Mouse (Mus musculus): ENCODE results near the gene Ankrd44. TPM values are rescaled to one million over a fixed set of nuclear protein-coding genes. Genes with fewer than 3 reads are reported as not detected.
A peak's percentile ranks its signal among the peaks of the same experiment; 100 is the strongest.

Ankrd44 gene
- total RNA-seq, 2 experiments from 2014 or later, result 69.8 to 110 TPM

DNA sequence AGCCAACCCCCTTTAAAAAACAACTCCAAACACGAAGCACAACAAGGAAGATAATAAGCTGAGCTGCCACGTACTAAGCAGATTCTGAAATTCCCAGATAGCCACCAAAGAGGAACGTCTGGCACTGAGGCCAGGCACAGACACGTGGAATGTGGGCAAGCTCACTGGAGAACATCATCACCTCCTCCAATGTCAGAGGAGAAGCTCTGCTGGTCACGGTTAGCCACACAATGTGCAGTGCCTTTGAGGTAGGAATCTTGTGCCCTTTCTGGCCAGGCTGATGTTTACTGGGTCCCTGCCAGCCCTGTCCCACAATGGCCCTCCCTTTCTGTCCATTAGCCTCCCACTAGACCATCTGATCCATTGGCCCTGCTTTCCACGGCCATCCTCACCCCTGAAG is 149.1 kb downstream of the Ankrd44 start:
- ATAC-seq (replicated peaks; ENCODE audit: poor library complexity), result no peak

DNA sequence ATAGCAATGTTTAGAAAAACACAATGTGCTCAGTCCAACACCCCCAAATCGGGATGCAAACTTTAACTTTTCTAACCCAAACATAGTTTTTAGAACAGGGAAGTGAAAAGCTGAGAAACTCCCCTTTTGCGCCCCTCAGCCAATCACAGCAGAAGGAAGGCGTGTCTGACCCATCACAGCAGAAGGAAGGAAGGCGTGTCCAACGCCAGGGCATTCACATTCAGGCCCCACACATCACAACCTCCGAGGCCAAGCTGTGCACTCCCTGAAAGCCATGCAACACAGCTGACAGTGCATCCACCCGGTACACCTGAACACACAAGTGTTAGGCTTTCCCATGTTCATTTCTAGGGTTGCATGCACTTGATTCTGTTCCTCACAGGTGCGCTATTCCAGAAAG is 150.1 kb downstream of the Ankrd44 start:
- 0 out of 2 replicates have a peak, but pooled peaks have one; percentile 37 for ATAC-seq (replicated peaks; ENCODE audit: poor library complexity)

DNA sequence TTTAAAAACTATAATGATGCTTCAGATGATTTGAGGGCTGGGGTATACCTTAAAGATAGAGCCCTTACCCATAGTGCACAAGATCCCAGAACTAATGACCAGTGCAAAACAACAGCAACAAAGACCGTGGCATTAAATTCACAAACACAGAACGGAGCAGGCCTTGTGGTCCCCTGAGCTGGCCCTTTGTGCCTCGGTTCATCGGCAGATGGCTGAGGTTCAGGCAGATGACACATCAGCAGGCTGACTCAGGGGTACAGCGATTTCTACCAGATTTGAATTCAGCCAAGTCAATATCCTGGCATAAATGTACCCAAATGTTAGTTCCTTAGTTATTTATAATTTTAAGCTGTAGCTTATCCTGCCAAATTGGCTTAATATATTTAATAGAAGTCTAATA is 153.3 kb downstream of the Ankrd44 start:
- no peak for ATAC-seq (replicated peaks; ENCODE audit: poor library complexity)

DNA sequence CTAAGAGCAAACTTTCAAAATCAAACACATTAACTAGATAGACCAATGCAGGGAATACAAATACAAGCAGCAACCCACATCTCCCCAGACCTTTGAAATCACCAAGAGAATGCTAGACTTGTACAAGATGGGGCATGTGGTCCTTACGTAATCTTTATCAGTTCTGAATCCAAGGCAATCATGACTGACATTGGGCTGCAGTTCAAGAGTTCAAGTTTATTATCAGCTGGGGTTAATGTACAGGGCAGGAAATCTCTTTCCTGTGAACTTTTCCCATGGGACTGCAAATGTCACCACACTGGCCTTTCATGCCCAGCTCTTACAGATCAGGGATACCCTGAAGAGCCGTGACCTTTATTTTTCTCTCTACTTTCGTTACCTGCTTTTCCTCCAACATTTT is 154.7 kb downstream of the Ankrd44 start:
- ATAC-seq (replicated peaks; ENCODE audit: poor library complexity), result no peak

DNA sequence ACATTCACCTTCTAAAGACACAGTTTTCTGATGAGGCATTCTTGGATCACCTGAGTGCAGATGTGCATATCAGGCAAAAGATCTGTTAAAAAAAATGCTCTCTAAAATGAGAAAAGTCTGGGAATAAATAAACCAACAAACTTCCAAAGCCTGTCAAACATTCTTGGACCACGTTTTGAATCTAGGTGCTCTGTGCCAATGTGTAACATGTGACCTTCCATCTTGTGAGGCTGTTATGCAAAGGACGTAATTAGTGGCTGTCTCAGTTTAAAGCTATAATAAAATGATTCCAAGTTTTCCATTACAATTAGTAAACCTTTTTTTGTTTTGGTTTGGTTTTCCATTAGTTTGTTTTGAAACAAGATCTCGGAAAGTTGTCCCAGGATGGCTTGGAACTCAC is 159.0 kb downstream of the Ankrd44 start:
- ATAC-seq (replicated peaks; ENCODE audit: poor library complexity), result no peak

DNA sequence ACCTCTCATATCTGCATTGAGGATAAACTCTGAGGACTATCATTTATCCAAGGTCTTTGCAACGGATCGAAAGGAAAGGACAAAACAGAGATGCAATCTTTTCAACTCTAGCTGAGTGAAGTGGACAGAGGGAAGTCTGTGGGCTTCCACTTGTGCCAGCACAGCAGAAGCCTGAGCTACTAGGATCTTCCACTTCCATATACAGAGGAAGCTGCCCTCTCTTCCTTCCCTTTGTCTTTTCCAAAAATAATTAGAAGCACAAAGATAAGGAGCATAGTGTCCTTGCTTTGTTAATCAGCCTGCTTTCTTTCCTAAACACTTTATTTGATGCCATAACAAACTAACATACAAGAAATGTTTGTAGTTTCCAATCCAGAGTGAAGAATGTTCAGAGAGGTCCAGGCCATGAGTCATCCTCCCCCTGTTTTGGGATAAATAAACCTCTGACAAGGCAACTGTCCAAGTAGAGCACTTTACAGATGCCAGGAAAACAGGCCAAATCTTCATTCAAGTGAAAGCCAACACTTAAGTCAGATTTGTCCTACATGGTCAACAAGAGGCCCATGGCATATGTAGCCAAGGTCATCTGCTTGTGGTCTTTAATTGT is 160.5 kb downstream of the Ankrd44 start:
- ATAC-seq (replicated peaks; ENCODE audit: poor library complexity), result no peak

DNA sequence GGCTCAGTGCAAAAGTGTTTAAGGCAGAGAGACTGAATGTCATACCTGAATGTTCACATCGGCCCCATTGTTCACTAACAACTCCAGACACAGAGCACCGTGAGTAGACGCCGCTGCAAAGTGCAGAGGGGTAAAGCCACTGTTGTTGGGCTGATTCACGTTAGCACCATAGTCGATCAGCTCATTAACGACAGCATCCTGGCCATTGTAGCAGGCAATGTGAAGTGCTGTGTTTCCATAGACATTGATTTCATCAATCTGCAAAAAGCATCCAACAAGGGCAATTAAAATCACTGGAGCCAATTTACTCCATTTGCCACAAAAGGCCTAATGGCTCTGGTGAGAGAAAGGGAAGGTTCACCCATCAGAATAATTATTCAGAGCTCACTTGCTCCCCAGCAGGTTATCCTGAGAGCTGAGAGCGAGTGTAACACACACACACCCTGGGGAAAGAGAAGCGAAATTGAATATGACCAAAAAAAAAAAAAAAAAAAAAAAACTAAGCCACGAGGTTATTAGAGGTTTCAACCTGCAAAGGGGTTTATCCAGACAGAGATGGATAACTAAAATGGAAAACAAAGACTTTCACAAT is 163.9 kb downstream of the Ankrd44 start:
- ATAC-seq (replicated peaks; ENCODE audit: poor library complexity), result no peak

DNA sequence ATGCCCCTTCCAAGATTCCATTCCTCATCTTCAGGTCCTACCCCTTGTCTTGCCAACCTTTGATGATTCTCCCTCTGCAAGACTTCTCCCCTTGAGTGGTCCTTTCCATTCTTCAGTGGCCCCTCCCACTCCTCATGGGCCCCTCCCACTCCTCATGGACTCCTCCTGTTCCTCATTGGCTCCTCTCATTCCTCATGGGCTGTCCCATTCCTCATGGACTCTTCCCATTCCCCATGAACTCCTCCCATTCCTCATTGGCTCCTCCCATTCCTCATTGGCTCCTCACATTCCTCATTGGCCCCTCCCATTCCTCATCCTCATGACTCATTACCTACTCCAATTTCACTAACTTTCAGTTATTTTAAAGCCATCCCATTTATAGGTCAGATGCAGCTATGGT is 166.3 kb downstream of the Ankrd44 start:
- ATAC-seq (replicated peaks; ENCODE audit: poor library complexity), result no peak

DNA sequence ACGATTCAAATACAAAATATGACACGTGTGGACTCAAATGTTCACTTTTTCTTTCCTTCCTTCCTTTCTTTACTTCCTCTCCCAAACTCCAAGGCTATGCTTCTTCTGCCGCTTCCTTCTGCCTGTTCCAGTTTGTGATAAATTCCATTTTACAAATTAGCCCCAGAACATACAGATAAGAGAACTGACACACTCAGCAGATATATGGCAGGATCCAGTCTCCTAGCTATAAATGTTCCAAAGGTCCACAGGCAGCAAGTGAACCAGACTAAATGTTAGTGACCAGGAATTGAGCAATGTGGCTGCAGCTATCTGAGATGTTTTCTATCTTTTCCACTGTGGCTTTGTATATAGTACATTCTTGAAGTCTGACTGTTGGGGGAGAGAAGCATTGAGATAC is 168.9 kb downstream of the Ankrd44 start:
- no peak for ATAC-seq (replicated peaks; ENCODE audit: poor library complexity)

DNA sequence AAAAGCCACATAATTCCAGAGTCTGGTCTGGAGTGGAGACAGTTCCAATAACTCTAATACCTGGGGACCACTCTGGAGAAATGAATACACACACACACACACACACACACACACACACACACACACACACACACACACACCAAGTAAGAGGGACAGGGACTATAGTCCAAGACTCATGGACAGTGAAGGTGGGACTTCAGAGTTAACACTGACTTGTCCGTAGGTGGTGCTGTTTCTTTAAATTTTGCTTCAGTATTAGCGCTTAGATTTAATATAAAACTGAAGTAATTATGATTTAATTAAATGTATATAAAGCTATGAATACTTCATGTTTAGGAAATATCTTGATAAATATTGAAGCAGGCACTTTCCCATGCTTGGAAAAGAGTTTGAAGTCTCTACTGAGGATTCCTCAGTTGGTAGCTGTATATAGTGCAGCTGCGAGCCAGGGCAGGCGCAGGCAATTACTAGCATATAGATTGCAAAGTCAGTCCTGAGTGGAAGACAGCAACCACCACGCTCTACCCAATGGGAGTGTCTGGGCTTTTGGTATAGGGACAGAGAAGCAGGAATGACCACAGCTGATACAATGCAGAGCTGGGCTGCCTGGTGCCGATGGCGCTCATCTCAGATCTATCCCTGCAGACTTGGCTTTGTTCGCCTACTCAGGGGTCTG is 170.4 kb downstream of the Ankrd44 start:
- peak; percentile 42; the same call in 1 of the 2 replicates for ATAC-seq (replicated peaks; ENCODE audit: poor library complexity)

DNA sequence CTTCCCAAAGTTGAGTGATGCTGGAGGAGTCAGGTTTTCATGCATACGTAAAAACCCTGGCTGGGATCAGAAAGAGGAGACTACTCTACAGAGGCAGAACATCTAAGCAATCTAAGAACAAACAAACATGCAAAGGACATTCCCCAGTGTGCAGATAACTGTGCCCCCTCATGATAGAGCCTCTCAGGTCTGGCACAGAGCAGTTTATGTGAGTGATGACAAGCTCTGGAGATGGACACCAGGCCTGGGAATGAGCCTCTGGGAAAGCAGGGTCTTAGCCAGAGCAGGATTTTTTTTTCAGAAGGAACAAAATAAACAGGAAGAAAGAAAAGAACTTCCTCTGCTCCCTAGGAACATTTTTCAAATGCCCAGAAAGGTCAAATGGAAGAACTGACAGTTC is 176.2 kb downstream of the Ankrd44 start:
- no peak for ATAC-seq (replicated peaks; ENCODE audit: poor library complexity)

DNA sequence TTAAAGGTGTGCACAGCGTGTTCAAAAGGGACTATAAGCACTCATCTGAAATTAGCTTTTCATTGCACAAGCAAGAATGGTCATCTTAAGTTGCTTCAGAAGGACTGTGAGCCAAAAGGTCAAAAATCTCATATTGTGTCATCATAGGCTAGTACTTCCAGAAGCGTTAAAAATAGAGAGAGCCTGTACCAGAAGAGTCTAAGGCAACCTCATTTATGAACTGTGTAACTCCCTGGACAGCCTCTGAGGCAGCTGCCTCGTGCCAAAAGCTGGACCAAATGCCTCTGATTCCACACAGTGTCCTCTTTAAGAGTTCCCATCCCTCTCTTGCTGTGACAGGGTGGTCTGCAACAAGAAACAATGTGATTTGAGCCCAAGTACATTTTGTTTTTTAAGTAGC is 176.7 kb downstream of the Ankrd44 start:
- ATAC-seq (replicated peaks; ENCODE audit: poor library complexity), result no peak

DNA sequence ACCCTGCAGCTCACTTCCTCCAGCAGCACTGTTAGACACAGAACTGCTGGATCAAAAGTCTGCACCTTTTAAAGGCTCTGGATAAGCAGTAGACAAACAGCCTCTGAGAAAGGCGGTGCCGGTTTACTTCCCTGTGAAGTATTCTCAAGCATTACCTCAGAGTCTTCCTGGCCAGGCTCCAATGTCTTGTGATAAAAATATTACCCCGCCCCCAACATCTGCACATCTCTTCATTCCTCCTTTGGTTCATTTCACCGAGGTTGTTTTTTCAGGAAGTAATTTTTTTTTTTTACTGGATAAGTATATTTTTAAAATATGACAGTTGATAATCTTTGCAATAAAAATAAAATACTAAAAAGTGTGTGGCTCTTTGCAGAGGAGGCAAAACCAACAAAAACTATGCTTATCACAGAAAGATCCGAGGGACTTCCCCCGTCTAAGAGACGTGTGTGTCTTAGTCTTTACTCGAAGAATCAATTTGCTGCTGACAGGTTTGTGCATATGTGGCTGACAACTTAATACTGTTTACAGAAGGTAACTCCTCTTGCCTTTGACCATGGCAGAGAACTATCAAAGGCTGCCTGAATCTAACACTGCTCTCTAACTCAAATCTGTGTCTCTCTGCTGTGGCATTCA is 178.3 kb downstream of the Ankrd44 start:
- peak; percentile 90 for ATAC-seq (replicated peaks; ENCODE audit: poor library complexity)

DNA sequence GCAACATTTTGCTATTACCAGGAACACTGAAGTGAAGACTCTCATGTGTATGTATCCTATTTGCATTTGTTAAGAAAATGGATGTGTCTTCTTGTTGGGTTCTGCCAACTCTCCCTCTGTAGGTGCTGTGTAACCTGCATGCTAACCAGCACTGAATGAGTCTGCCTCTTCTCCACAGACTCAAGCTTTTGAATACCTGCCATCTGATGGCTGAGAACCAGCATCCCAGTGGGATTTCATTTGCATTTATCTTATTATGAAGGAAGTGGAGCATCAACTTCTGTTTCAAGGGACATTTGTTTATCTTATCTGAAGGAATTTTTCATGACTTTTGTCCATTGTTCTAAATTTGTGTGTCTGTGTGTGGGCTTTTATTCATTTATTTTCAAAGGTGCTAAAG is 180.5 kb downstream of the Ankrd44 start:
- ATAC-seq (replicated peaks; ENCODE audit: poor library complexity), result no peak

DNA sequence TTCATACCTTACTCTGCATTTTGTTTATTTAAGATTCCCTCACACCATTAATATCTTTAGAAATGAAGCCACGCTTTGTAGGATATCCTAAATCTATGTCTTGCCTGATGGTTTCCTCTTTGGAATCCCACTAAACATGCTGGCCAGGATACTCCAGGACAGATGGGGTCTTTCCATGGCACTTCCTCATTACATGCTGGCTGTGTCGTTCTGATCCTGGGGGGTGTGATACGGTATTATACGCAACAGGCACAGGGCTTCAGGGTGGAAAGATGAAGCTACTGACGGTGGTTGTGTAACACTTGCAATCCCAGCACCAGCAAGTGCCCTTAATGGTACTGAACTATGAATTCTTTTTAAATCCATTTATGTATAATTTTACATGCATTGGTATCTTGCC is 182.0 kb downstream of the Ankrd44 start:
- ATAC-seq (replicated peaks; ENCODE audit: poor library complexity), result no peak

DNA sequence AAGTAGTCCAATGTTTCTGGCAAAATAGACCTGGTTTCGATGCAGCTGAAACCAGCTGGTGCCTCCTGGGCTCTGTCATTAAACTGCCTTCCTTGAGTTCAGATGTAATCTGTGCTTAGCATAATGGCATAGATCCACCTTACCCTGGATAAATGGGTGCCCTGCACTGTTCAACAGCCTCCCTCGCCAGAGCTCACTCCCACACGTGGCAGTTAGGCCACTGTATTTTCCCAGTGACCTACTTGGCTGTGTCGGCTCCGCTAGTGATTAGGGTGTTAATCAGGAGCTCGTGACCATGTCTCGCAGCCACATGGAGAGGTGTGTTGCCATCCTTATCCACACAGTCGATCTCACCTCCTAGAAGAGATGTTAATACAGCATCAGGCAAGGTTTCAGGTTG is 183.1 kb downstream of the Ankrd44 start:
- ATAC-seq (replicated peaks; ENCODE audit: poor library complexity), result no peak

DNA sequence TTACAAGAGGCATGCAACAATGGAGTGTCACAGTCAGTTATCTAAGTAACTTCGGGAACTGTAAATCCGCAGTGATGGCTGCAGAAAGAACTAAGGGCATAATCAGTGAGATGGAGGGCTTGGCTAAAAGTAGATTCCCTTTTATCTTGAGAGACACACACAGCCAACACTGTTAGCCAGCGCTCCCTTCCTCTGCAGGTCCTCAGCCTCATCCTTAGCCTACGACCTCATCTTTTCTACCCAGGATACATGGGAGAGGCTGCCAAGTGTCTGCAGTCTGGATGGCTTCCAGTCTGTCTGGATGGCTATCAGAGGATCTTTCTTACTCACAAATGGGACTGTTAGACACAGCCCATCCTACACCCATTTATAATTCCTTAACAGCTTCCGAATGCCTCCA is 185.3 kb downstream of the Ankrd44 start:
- peak; percentile 44 for ATAC-seq (replicated peaks; ENCODE audit: poor library complexity)

DNA sequence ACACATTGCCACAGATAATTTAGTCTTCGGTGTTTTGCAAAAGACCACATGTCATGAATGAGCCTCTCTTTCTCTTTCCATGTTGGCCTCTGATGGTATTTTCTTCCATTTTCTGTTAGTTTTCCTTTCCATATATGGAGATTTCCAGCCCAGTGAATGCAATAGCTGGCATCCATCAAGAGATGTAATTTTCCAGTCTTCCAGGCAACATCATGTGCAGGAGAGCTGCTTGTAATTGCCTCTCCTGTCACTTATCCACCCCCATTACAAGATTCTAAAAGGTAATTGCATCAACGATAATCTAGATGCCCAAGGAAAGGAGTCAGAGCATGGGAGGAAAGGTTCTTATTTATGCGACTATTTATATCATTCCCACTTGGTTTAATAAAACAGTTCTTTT is 188.7 kb downstream of the Ankrd44 start:
- ATAC-seq (replicated peaks; ENCODE audit: poor library complexity), result no peak

DNA sequence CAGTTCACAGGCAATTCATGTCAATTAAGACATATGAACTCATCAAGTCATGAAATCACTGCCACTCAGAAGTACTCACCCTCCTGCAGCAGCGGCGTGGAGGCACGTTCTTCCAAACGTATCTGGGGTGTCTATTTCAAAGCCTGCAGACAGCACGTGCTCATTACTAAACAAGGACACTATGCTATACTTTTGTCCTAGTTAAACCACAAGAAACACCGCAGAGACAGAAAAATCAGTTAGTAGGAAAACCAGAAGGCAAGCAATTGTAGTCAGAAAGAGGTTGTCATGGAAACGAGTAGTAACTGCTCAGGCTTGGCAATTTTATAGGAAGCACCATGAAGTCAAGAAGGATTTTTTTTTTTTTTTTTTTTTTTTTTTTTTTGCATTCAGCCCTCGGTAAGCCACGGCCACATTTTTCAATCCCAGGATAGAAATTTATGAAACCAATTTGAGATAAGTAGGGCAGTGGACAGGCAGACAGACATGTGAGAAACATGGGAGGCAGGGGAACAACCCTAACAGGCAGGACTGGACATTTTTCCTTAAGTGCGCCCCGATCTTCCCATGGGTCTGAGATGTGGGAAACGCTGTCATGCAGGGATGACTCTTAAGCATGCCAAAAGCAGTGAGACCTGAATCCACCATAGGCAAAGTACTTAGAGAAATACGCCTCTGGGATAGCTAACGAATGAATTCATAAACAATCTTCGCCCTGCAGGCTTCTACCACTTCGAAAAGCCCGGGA is 191.1 kb downstream of the Ankrd44 start:
- ATAC-seq (replicated peaks; ENCODE audit: poor library complexity), result 0 out of 2 replicates have a peak, but pooled peaks have one; percentile 6

DNA sequence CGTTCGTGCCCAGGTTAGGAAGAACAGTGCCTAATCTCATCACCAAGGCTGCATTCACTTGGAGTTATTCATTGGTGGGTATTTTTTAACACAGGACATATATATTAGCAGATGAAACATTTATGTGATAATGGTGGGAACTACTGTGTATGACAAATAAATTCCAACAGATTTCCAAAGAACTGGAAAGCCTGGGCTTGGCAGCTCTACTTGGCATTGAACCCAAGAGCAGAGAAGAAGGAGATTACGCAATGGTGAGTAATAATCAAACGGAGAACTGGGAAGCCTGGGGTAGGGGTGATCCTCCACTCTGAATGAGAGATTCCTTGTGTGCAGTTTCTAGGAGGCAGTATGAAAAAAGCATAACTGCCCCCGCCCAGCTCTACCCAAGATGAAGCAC is 196.9 kb downstream of the Ankrd44 start:
- ATAC-seq (replicated peaks; ENCODE audit: poor library complexity), result no peak

DNA sequence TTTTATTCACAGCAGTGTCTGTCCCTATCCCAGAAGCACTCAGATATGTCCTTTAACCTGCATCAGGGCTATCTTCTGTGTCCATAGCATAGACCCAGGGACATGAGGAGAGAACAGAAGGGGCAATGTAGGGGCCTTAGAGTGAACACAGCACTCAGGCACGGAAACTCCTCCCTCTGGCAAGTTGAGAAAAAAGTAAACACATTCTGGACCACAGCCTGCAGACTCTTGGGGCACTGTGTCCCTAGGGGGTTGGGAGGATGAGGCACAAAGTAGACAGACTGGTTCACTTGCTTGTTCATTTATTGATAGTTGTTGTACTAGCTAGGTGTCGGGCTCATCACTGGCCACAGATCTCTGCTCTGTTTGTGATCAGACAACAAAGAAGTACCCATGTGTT is 199.6 kb downstream of the Ankrd44 start:
- ATAC-seq (replicated peaks; ENCODE audit: poor library complexity), result no peak

Measured in megakaryocyte progenitor cell, adult 5-6 weeks (primary cell).